Mouse (Mus musculus) adrenal gland, postnatal 25 days (tissue): ENCODE measurements at regions not wholly inside any gene's neighbourhood (a gene's known extent, or its start where the extent isn't known, plus 50 kb on each side); places are given as distances from the start of the nearest gene placed in this dataset.
A peak's percentile ranks its signal among the peaks of the same experiment; 100 is the strongest.

Experiments
- DNase-seq: peaks from one replicate; pipeline ENCODE4 v3.0.0; 2021; ENCODE audit warnings: mixed read lengths

DNA sequence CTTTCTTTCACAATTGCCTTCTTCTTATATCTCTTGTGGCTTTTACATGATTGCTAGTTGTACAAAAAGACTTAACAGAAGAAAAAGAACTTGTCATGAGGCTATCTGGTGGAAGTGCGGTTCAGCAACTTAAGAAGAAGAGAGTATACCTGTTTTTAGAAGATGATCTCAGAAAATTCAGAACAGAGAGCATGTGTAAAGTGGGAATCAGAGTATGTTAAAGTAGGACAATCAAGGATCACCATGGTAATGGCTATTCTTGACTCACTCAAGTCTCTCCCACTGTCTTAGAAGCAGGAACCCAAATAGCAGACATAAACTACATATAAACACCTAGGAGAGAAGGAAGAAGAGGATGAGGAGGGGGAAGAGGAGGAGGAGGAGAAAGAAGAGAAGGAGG, 857.9 kb upstream of the Nr2f1 start:
- DNase-seq: no peak

GRCm38 (mm10) chr13:79054481-79054880, 854.9 kb upstream of the Nr2f1 start:
- no peak for DNase-seq

DNA sequence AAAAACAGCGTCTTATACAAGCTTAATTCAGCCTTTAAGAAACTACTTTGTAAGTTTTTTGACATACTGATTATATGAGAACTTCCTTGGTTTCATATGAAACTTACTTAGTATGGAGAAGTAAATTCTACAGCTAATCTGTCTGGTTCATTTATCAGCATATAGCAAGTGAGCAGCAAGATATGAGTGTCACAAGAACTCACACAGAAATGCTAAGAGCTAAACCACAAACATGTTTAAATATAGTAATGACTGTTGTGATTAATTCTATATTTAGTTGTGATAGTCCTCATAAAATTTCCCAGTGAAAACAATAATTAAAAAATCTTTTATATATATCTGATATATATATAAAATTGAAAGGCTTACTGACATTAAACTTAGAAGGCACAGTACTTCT, 853.9 kb upstream of the Nr2f1 start:
- DNase-seq: no peak

DNA sequence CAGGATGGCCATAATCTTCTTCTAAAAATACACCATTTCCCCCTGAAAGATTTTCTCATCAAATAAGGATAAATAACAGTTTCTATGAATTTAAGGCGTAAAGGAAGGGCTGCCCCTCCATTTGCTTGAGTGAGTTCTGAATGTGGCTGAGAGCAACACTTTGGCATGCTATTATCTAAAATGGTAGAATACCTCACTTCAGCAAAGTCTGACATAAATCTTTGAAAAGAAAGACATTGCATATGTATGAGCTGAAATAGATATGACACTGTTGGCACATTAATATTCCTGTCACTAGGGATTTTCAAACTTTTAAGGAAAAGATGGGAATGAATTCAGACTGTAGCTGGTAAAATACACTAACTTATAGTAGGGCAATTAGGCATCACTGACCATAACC, 847.7 kb upstream of the Nr2f1 start:
- no peak for DNase-seq

DNA sequence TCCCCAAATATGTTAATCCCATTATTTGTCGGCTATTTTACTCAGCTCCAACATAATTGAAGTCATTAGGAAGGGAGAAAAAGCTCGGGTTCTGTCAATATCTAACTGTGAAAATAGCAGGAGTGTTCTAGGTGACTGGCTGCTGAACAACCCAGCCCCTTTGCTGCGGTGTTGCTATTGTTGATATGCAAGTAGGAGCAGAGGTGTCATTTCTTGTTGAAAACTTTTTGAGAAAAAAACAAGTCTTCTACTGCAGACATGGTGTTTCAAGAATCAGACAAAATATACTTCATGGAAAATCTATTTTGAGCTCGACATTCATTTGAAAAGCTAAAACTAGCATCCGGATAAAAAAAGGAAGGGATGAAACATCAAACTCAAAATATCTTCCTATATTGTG, 845.1 kb upstream of the Nr2f1 start:
- DNase-seq: no peak

DNA sequence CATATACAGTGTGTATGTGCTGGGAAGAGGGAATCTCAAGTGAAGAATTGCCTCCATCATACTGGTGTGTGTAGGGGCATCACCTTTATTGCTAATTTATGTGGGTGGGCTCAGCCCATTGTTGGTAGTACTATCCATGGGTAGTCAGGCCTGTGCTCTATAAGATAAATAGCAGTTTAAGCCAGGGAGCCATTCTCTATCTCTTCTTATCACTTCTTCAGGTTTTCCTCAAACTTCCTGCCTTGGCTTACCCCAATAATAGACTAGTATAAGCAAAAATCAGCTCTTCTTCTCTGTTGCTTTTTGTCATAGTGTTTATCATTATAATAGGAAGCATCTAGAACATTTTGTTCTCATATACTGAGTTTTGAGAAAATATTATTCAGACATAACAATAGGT, 838.3 kb upstream of the Nr2f1 start:
- DNase-seq: no peak

DNA sequence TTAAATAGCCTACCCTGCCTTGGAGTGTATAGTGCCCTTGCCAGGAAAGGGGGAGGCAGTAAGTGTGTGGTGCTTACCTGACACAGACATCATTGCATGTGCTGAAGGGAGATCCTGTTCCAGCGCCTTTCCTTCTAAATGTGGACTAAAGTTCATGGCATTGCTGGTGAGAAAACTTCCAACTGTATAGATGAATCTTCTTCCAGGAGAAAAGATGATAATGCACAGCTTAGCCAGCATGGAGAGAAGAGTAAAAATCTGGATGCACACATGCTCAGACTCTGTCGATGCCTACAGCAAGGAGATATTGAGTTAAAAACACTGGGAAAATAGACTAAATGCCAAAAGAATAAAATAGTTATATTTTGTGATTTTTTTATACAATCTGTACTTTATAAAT, 835.7 kb upstream of the Nr2f1 start:
- DNase-seq: no peak

- DNase-seq: no peak
Measured at GRCm38 (mm10) chr13:79029974-79030373, 830.4 kb upstream of the Nr2f1 start.

DNA sequence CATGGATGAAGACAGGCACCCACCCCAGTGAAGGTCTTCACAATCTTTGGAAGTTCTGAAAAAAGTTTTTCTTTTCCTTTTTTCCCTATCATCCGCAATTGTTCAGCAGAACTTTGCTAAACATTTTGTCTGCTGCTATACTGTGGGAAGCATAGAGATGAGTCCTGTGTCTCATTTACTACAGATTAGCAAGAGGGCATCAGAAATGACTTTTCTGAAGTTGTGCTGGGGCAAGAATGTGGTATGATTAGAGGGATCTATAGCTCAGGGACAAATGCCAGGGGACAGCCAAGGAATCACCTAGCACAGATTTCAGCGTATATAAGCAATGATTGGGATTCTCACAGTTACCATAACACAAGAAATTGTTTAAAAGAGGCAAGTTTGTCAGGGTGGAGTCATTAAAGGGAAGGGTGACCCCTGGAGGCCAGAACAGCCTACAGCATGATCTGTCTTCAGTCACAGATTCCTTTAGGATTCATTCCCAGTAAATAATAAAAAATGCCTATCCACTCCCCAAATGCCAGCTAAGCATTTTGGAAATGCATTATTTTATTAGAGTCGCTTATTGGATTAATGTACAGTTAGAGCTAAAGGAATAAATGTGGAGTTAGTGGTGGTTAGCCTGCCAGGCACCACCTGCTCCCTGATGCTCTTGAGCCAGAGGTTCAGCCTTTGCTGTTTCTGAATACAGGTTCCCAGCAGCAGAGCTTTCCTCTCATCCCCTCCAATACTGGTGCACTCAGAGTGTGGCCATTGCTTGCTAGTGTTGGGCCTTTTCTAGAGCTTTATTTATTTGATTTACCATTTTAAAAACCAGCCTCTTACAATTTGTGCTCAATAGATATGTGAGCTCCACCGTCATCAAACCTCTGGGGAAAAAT, 828.6 kb upstream of the Nr2f1 start:
- peak; percentile 51 for DNase-seq

DNA sequence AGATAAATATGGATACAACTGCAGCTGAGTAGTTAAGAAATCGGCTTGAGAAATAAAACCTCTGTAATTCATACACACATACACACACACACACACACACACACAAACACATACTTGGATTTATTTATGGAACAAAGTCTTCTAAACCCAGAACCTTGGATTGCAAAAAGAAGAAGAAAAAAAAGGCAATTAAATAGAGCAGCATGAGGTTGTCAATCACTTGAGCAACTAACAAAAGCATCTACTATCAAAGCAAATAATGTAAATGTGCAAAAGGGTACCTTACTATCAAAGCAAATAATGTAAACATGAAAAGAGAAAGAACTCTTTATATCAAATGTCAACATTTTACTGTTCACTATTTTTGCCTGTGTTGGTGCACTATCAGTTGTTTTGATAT, 826.1 kb upstream of the Nr2f1 start:
- DNase-seq: no peak

DNA sequence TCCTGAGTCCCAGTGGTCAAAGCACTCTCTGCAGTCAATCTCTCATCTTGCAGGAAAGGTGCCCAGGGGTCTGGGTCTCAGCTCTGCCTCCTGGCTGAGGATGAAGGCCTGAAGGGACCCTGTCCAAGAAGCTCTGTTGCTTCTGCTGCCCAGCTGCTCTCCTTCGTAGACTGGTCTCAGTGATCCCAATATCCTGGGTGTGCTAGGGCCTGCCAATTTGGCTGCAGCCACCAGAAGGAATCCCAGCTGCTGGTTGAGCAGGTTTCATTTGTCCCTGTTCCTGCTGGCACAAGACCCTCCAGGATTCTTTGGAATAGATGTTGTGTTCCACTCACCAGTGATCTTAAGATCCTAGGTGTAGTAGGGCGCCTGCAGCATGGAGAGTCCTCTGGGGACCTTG, 818.5 kb upstream of the Nr2f1 start:
- DNase-seq: no peak

- no peak for DNase-seq
Measured at GRCm38 (mm10) chr13:79003313-79003712, 803.8 kb upstream of the Nr2f1 start.

- no peak for DNase-seq
Measured at GRCm38 (mm10) chr13:78998855-78999254, 799.3 kb upstream of the Nr2f1 start.

DNA sequence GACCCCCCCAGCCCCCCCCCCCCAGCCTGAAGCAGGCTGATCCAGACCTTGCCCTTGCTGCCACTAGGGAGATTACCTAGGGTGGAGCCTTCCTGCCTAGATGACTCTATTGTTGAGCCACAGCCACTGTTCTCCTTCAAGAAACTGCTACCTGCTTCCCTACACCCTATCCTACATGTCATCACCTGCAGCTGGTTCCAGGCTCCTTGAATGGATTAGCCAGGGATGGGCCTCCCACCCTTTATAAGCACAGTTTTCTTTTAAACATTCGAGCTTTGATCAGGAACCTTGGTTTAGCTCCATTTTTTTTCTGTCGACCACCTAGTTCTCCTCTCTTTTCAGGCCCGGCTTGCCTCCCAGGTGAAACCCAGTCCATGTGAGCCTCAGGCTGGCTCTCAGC, 792.8 kb upstream of the Nr2f1 start:
- DNase-seq: no peak

DNA sequence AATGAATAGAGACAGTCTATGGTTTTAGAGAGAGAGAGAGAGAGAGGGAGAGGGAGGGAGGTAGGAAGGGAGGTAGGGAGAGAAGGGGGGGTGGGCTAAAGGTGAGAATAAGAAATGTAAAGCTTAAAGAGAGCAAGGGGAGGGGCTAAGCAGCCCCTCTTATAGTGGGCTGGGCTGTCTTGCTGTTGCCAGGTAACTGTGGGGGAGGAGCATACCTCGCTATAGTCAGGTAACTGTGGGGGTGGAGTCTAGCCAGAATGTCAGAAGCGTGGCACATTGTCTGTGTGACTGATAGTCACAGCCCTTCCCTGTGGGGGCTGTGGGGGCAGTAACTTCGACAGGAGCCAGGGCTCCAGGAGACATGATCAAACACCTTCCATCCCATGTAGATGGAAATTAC, 786.4 kb upstream of the Nr2f1 start:
- DNase-seq: no peak

- no peak for DNase-seq
Measured at GRCm38 (mm10) chr13:78977224-78977780, 777.7 kb upstream of the Nr2f1 start.

- DNase-seq: no peak
Measured at GRCm38 (mm10) chr13:78938351-78938741, 738.8 kb upstream of the Nr2f1 start.

DNA sequence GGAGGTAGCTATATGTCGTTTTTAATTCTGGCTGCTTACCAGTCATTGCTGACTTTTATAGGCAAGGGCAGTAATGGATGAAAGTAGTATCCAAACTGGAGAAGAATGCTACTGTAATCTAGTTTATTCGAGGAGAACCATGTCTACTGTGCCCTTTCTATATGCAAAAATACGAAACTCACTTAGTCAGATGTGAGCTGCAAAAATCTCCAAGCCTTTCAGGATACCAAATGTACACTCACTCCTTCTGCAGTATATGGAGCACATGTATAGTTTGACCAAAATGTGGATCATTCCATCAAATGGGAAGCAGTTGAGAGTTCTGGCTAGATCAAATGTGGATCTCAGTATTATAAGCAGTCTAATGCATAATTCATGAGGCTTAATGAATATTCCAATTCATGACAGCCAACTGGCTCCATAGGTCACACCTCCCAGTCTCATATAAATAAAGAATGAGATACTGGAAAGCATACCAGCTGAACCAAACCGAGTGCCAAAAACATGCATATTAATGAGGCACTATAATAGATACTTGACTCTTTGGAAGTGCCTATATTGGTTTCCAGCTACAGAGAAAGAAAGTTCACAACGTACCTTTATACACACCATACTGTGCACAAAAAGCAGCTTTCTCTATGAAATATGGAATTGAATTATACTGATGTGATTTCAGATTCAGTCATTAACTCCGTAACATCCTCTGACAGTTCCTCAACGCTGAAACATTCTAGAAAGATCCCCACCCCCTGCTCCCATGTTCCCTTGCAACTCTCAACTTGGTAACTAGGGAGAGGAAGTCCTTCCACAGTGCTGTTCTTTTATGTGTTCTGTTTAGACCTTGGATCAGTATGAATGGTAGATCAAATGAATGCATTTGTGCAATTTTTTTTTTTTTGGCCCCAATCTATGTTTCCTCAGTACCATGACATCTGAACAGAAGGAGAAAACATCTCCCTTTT, 738.1 kb upstream of the Nr2f1 start:
- no peak for DNase-seq

GRCm38 (mm10) chr13:78935990-78936650, 736.6 kb upstream of the Nr2f1 start:
- DNase-seq: no peak

DNA sequence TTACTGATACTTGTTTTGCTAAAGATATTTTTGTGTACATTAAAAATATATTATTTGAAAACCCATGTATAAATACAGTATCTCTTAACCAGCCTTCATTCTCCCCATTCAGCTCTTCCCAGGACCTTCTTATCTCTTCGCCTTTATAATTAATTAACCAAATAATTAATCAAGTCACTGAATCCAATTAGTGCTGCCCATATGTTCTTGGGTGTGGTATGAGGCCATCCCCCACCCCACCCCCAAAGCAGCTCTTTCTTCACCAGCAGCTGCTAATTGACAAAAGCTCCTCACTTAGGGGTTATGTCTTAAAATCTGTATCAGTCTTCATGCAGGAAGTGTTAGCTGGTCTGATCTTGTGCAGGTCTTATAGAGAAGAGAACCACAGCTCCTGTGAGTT, 728.8 kb upstream of the Nr2f1 start:
- DNase-seq: no peak

- DNase-seq: no peak
Measured at GRCm38 (mm10) chr13:78920802-78921201, 721.2 kb upstream of the Nr2f1 start.

GRCm38 (mm10) chr13:78909839-78910238, 710.3 kb upstream of the Nr2f1 start:
- DNase-seq: no peak
